Mouse (Mus musculus) forebrain, embryonic 13.5 days (tissue): ENCODE results near the gene Olfr1061. TPM values are rescaled to one million over a fixed set of nuclear protein-coding genes. Genes with fewer than 3 reads are reported as not detected.
"Not testable (repeated sequence)": the region's sequence is repeated elsewhere in the genome, so short reads cannot be mapped to it uniquely, and the experiment has no call there.

Source experiments
- ATAC-seq: fragments of 200-750 bp; cut with Nextera tagmentation; 2 replicates; pipeline ENCODE4 v1.8.0; 2017
- H3K27ac ChIP-seq: fragments of 300-500 bp; sonication (generic); 2 replicates; pipeline ENCODE4 v1.5.1; 2015; ENCODE audit warnings: inconsistent platforms, mild to moderate bottlenecking, moderate library complexity
- H3K27me3 ChIP-seq: fragments of 300-500 bp; sonication (generic); 2 replicates; pipeline ENCODE4 v1.6.1; 2015; ENCODE audit warnings: mild to moderate bottlenecking, inconsistent platforms
- H3K36me3 ChIP-seq: fragments of 300-500 bp; sonication (generic); 2 replicates; pipeline ENCODE4 v1.6.1; 2015; ENCODE audit warnings: mild to moderate bottlenecking, inconsistent platforms; ENCODE audit not compliant: poor library complexity, severe bottlenecking
- H3K4me1 ChIP-seq: fragments of 300-500 bp; sonication (generic); 2 replicates; pipeline ENCODE4 v1.6.1; 2015; ENCODE audit warnings: inconsistent platforms
- H3K4me2 ChIP-seq: fragments of 300-500 bp; sonication (generic); 2 replicates; pipeline ENCODE4 v1.6.1; 2015; ENCODE audit warnings: inconsistent platforms, mild to moderate bottlenecking, moderate library complexity
- H3K4me3 ChIP-seq: fragments of 300-500 bp; sonication (generic); 2 replicates; pipeline ENCODE4 v1.5.1; 2015; ENCODE audit warnings: mild to moderate bottlenecking, inconsistent platforms
- H3K9ac ChIP-seq: fragments of 300-500 bp; sonication (generic); 2 replicates; pipeline ENCODE4 v1.6.1; 2015; ENCODE audit warnings: mild to moderate bottlenecking, inconsistent platforms
- H3K9me3 ChIP-seq: fragments of 300-500 bp; sonication (generic); replicated peaks from 2 replicates; pipeline ENCODE4 v1.6.1; 2016; ENCODE audit warnings: inconsistent platforms
- WGBS: fragments of 180-500 bp; shearing (Covaris S2); methylation state at CpG from one replicate; pipeline ENCODE4 v1.1.7; 2015; 5-methylcytosine and 5-hydroxymethylcytosine counted together
- polyA plus RNA-seq: library from polyadenylated mRNA; unstranded; fragments of >200 nt; fragmentation: Nextera tagmentation; extraction: Ambion mirVana; gene quantifications from 2 replicates; pipeline ENCODE4 v1.2.1, GENCODE M21; 2015

Olfr1061 gene
- polyA plus RNA-seq, result not detected in 2 replicates

- H3K9me3 ChIP-seq, result no peaks in the 10 kb centered on the region
- no peak within 1 kb of the TSS for H3K4me3 ChIP-seq
- no peak within 1 kb of the TSS for H3K4me2 ChIP-seq
- 87% methylated on average over 1 of the region's 1 CpGs for WGBS
- H3K4me1 ChIP-seq, result no peaks in the 10 kb centered on the region
- no peak within 1 kb of the TSS for H3K9ac ChIP-seq
- H3K27me3 ChIP-seq, result no peaks in the 10 kb centered on the region
- no peaks in the 10 kb centered on the region for H3K36me3 ChIP-seq
- H3K27ac ChIP-seq, result no peak within 1 kb of the TSS
- no peak for ATAC-seq
Observed at GRCm38 (mm10) chr2:86413950-86414349, at the start of gene Olfr1061. Gene Olfr1061, minus strand, starts transcription at chr2:86414050.

GRCm38 (mm10) chr2:86460434-86460833 lies 46.6 kb upstream of the Olfr1061 start:
- Histone ChIP-seq H3K9me3 (no peaks in the 10 kb centered on the region), H3K4me1 (no peaks in the 10 kb centered on the region), H3K4me2 (no peak overlapping the region), H3K27me3 (no peaks in the 10 kb centered on the region), H3K9ac (no peak overlapping the region), H3K36me3 (no peaks in the 10 kb centered on the region), H3K4me3 (no peak overlapping the region), H3K27ac (no peak overlapping the region)
- no peak for ATAC-seq
- 81% methylated on average over 1 of the region's 1 CpGs for WGBS

GRCm38 (mm10) chr2:86456169-86456568 lies 42.3 kb upstream of the Olfr1061 start, which contains the start of gene Olfr1066:
Gene Olfr1066, minus strand, starts transcription at chr2:86456269.
- Histone ChIP-seq H3K4me2 (no peak within 1 kb of the TSS), H3K9me3 (no peaks in the 10 kb centered on the region), H3K36me3 (no peaks in the 10 kb centered on the region), H3K27me3 (no peaks in the 10 kb centered on the region), H3K4me1 (no peaks in the 10 kb centered on the region), H3K9ac (no peak within 1 kb of the TSS), H3K27ac (no peak within 1 kb of the TSS), H3K4me3 (no peak within 1 kb of the TSS)
- ATAC-seq, result no peak
- 84% methylated on average over 1 of the region's 1 CpGs for WGBS

- not testable (repeated sequence) for H3K27ac ChIP-seq, H3K4me3 ChIP-seq, H3K4me1 ChIP-seq, ATAC-seq, H3K27me3 ChIP-seq, H3K9me3 ChIP-seq, H3K9ac ChIP-seq, H3K4me2 ChIP-seq, H3K36me3 ChIP-seq
- 82% methylated on average over 1 of the region's 1 CpGs for WGBS
Observed at GRCm38 (mm10) chr2:86450491-86450890, 36.6 kb upstream of the Olfr1061 start, which contains the start of gene Olfr1065. Gene Olfr1065, minus strand, starts transcription at chr2:86450591.

GRCm38 (mm10) chr2:86442101-86442500 lies 28.3 kb upstream of the Olfr1061 start:
- WGBS, result 56% methylated on average over 1 of the region's 1 CpGs

GRCm38 (mm10) chr2:86428511-86428910 lies 14.7 kb upstream of the Olfr1061 start:
- not testable (repeated sequence) for H3K9ac ChIP-seq, H3K4me2 ChIP-seq, H3K4me1 ChIP-seq, H3K27me3 ChIP-seq, H3K27ac ChIP-seq, ATAC-seq, H3K36me3 ChIP-seq, H3K4me3 ChIP-seq, H3K9me3 ChIP-seq
- 90% methylated on average over 8 of the region's 8 CpGs for WGBS

More at GRCm38 (mm10) chr2:86442101-86442500, 28.3 kb upstream of the Olfr1061 start:
- not testable (repeated sequence) for H3K4me2 ChIP-seq, H3K9me3 ChIP-seq, H3K4me3 ChIP-seq, ATAC-seq, H3K4me1 ChIP-seq, H3K36me3 ChIP-seq, H3K27me3 ChIP-seq, H3K9ac ChIP-seq, H3K27ac ChIP-seq

GRCm38 (mm10) chr2:86426649-86427048 lies 12.8 kb upstream of the Olfr1061 start, which contains the start of gene Olfr1062:
Gene Olfr1062, minus strand, starts transcription at chr2:86426749.
- not testable (repeated sequence) for H3K36me3 ChIP-seq, ATAC-seq, H3K9ac ChIP-seq, H3K9me3 ChIP-seq, H3K27me3 ChIP-seq, H3K4me2 ChIP-seq, H3K4me1 ChIP-seq, H3K4me3 ChIP-seq, H3K27ac ChIP-seq

GRCm38 (mm10) chr2:86395114-86395513 lies 18.7 kb downstream of the Olfr1061 start:
- Histone ChIP-seq H3K4me1 (no peaks in the 10 kb centered on the region), H3K9ac (no peak overlapping the region), H3K36me3 (no peaks in the 10 kb centered on the region), H3K4me3 (no peak overlapping the region), H3K27ac (no peak overlapping the region), H3K27me3 (no peaks in the 10 kb centered on the region), H3K4me2 (no peak overlapping the region), H3K9me3 (no peaks in the 10 kb centered on the region)
- ATAC-seq, result no peak
- 89% methylated on average over 2 of the region's 2 CpGs for WGBS

GRCm38 (mm10) chr2:86388461-86388860 lies 25.4 kb downstream of the Olfr1061 start, which contains the start of gene Olfr1058:
Gene Olfr1058, minus strand, starts transcription at chr2:86388561.
- H3K4me2 ChIP-seq, ATAC-seq, H3K4me1 ChIP-seq, H3K4me3 ChIP-seq, H3K27me3 ChIP-seq, H3K9ac ChIP-seq, H3K27ac ChIP-seq, H3K36me3 ChIP-seq, H3K9me3 ChIP-seq: not testable (repeated sequence)

GRCm38 (mm10) chr2:86378293-86378692 lies 35.6 kb downstream of the Olfr1061 start, which contains the start of gene Olfr1057:
Gene Olfr1057, minus strand, starts transcription at chr2:86378393.
- H3K4me1 ChIP-seq, result no peaks in the 10 kb centered on the region
- no peak within 1 kb of the TSS for H3K27ac ChIP-seq
- no peak within 1 kb of the TSS for H3K4me2 ChIP-seq
- no peaks in the 10 kb centered on the region for H3K27me3 ChIP-seq
- no peaks in the 10 kb centered on the region for H3K36me3 ChIP-seq
- H3K9me3 ChIP-seq, result no peaks in the 10 kb centered on the region
- no peak within 1 kb of the TSS for H3K9ac ChIP-seq
- no peak for ATAC-seq
- H3K4me3 ChIP-seq, result no peak within 1 kb of the TSS

GRCm38 (mm10) chr2:86366342-86366741 lies 47.5 kb downstream of the Olfr1061 start:
- not testable (repeated sequence) for H3K9ac ChIP-seq, H3K4me2 ChIP-seq, H3K4me3 ChIP-seq, ATAC-seq, H3K4me1 ChIP-seq, H3K27me3 ChIP-seq, H3K27ac ChIP-seq, H3K36me3 ChIP-seq, H3K9me3 ChIP-seq
- no CpG with 5 or more reads among the region's 6 CpGs for WGBS
